ENCODE assay signal across 8 mouse cellular contexts in the genomic region with DNA sequence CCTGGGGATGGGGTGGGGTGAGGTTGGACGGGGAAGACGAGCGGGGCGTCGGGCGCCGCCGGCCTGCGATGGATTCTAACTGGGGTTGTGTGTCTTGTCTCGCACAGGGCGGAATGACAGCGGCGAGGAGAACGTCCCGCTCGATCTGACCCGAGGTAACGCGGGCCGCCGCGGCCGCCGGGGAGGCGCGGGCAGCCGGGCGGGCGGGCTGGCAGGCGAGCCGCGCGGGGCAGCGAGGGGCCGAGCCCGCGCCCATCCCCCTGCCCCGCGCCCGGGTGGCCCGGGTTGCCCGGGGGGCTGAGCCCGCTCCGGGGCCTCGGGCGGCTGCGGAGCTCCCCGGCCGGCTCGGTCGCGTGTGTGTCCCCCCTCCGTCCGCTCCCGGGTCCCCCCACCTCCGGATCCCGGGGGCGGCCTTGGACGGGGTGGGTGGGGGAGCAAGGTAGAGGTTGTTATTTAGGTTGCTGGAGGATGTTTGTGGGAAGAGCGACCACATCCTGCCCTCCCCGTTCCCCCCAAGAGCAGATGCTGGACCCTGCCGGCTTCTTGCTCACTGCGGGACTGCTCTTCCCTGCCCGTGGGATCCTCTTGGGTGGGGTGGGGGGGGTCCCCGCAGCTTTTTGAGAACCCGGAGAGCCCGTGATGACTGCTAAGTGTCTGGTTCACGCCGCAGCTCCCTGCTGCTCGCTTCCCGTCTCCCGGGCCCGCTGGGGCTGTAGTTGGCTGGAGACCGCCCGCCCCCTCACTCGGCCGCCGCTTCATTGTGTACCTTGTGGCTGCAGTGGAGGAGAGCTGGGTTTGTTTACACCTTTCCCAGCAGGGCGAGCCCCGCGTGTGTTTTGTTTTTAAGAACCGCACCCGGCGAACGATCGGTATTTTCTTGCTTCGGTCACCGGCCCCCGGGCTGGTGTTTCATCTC. TPM values are rescaled to one million over a fixed set of nuclear protein-coding genes. Genes with fewer than 3 reads are reported as not detected.
A peak's percentile ranks its signal among the peaks of the same experiment; 100 is the strongest.
DNase-seq lines count a peak whose midpoint lies in the region; ATAC-seq lines count a peak whose summit lies in the region.

No protein-coding gene starts in this region.

- peak overlapping the region; percentile 95 for H3K27ac ChIP-seq in forebrain, embryonic 12.5 days
- peak overlapping the region; percentile 95 for H3K27ac ChIP-seq in hindbrain, embryonic 14.5 days
- H3K27ac ChIP-seq in limb, embryonic 15.5 days = peak overlapping the region; percentile 94
- peak overlapping the region; percentile 94 for H3K27ac ChIP-seq in midbrain, embryonic 15.5 days

- no peaks in the 10 kb centered on the region for H3K36me3 ChIP-seq in forebrain, embryonic 12.5 days (replicated peaks)
- H3K36me3 ChIP-seq in hindbrain, embryonic 14.5 days (replicated peaks; ENCODE audit: control insufficient read depth, insufficient read depth) = no peaks in the 10 kb centered on the region
- H3K36me3 ChIP-seq in limb, embryonic 15.5 days = no peaks in the 10 kb centered on the region
- H3K36me3 ChIP-seq in midbrain, embryonic 15.5 days (replicated peaks) = no peaks in the 10 kb centered on the region

- H3K9me3 ChIP-seq in forebrain, embryonic 12.5 days = no peaks in the 10 kb centered on the region
- no peaks in the 10 kb centered on the region for H3K9me3 ChIP-seq in hindbrain, embryonic 14.5 days (ENCODE audit: control insufficient read depth, low read length)
- no peaks in the 10 kb centered on the region for H3K9me3 ChIP-seq in limb, embryonic 15.5 days
- no peaks in the 10 kb centered on the region for H3K9me3 ChIP-seq in midbrain, embryonic 15.5 days

- peak; percentile 93 for DNase-seq in heart, adult 11 months
- no peak for DNase-seq in heart, adult 9 months (ENCODE audit: low spot score in 2 of 2)
- peak; percentile 39 for DNase-seq in cerebellum, adult 11 months
- DNase-seq in hindbrain, embryonic 14.5 days (ENCODE audit: low spot score) = no peak
- DNase-seq in spleen, postnatal 36 days (ENCODE audit: low spot score in 2 of 2) = peak; percentile 34 to 36

- under 1% methylated on average over 58 of the region's 89 CpGs for WGBS in forebrain, embryonic 12.5 days
- WGBS in hindbrain, embryonic 14.5 days = under 1% methylated on average over 66 of the region's 89 CpGs
- WGBS in limb, embryonic 15.5 days = under 1% methylated on average over 82 of the region's 89 CpGs
- WGBS in midbrain, embryonic 15.5 days = under 1% methylated on average over 71 of the region's 89 CpGs

- peak overlapping the region; percentile 91 for H3K4me3 ChIP-seq in forebrain, embryonic 12.5 days (replicated peaks)
- H3K4me3 ChIP-seq in hindbrain, embryonic 14.5 days (replicated peaks; ENCODE audit: low read length) = peak overlapping the region; percentile 89
- H3K4me3 ChIP-seq in limb, embryonic 15.5 days = peak overlapping the region; percentile 90
- H3K4me3 ChIP-seq in midbrain, embryonic 15.5 days = peak overlapping the region; percentile 94

- peak; percentile 78 for ATAC-seq in forebrain, embryonic 12.5 days (ENCODE audit: low FRiP score)
- ATAC-seq in hindbrain, embryonic 14.5 days (ENCODE audit: low FRiP score) = peak; percentile 86
- ATAC-seq in limb, embryonic 15.5 days (ENCODE audit: insufficient number of reproducible peaks, low FRiP score, low TSS enrichment, low read depth) = peak; percentile 62
- peak; percentile 90 for ATAC-seq in midbrain, embryonic 15.5 days (replicated peaks)

- H3K4me2 ChIP-seq in forebrain, embryonic 12.5 days = peak overlapping the region; percentile 89
- peak overlapping the region; percentile 67 for H3K4me2 ChIP-seq in hindbrain, embryonic 14.5 days (replicated peaks)
- H3K4me2 ChIP-seq in limb, embryonic 15.5 days = peak overlapping the region; percentile 87
- H3K4me2 ChIP-seq in midbrain, embryonic 15.5 days = peak overlapping the region; percentile 83

- H3K27me3 ChIP-seq in forebrain, embryonic 12.5 days = no peaks in the 10 kb centered on the region
- H3K27me3 ChIP-seq in hindbrain, embryonic 14.5 days (ENCODE audit: control insufficient read depth, insufficient read depth, low read length) = no peaks in the 10 kb centered on the region
- peaks cover 11% of the 10 kb centered on the region; the same call in 1 of the 2 replicates for H3K27me3 ChIP-seq in limb, embryonic 15.5 days
- H3K27me3 ChIP-seq in midbrain, embryonic 15.5 days (replicated peaks) = 0 out of 2 replicates have a peak, but pooled peaks cover 3% of the 10 kb centered on the region

- H3K9ac ChIP-seq in forebrain, embryonic 12.5 days = peak overlapping the region; percentile 89
- peak overlapping the region; percentile 94 for H3K9ac ChIP-seq in hindbrain, embryonic 14.5 days
- peak overlapping the region; percentile 87 for H3K9ac ChIP-seq in limb, embryonic 15.5 days
- H3K9ac ChIP-seq in midbrain, embryonic 15.5 days = peak overlapping the region; percentile 92

- peaks cover 31% of the 10 kb centered on the region for H3K4me1 ChIP-seq in forebrain, embryonic 12.5 days
- H3K4me1 ChIP-seq in hindbrain, embryonic 14.5 days (replicated peaks; ENCODE audit: control insufficient read depth, insufficient read depth, low read length) = peaks cover 17% of the 10 kb centered on the region
- H3K4me1 ChIP-seq in limb, embryonic 15.5 days = peaks cover 17% of the 10 kb centered on the region; the same call in 1 of the 2 replicates
- H3K4me1 ChIP-seq in midbrain, embryonic 15.5 days = peaks cover 35% of the 10 kb centered on the region

RNA-seq across cellular contexts. Expression of a gene that starts 0.6 kb away (rescaled TPM):
- 50.4 and 54.3 TPM in 2 replicates for polyA plus RNA-seq in forebrain, embryonic 12.5 days (2016; fragmentation: Nextera tagmentation; extraction: Ambion mirVana)
- polyA plus RNA-seq in hindbrain, embryonic 14.5 days (2014; fragmentation: Nextera tagmentation; extraction: Ambion mirVana) = 53.9 and 54.8 TPM in 2 replicates
- 40.6 and 43.4 TPM in 2 replicates for polyA plus RNA-seq in limb, embryonic 15.5 days (2015; fragmentation: Nextera tagmentation; extraction: Ambion mirVana)
- polyA plus RNA-seq in midbrain, embryonic 15.5 days (2015; fragmentation: Nextera tagmentation; extraction: Ambion mirVana) = 57.0 and 59.3 TPM in 2 replicates

Comparison
In these comparisons a context has a peak if more than half of its experiments do, and no peak if none do; other contexts are left out.
1. DNase-seq: peak in heart, adult 11 months (single experiment), cerebellum, adult 11 months (single experiment) and spleen, postnatal 36 days (2 of 2); none in heart, adult 9 months (0 of 2) and hindbrain, embryonic 14.5 days (single experiment).
2. Peak in every context shown above with its lines, with median percentiles within 50 percentile points of each other: ATAC-seq, H3K27ac ChIP-seq, H3K4me2 ChIP-seq, H3K4me3 ChIP-seq and H3K9ac ChIP-seq.